Mouse (Mus musculus) limb, embryonic 14.5 days (tissue): ENCODE measurements around the gene Slc35e3. TPM values are rescaled to one million over a fixed set of nuclear protein-coding genes. Genes with fewer than 3 reads are reported as not detected.
A peak's percentile ranks its signal among the peaks of the same experiment; 100 is the strongest.

Experiments
- ATAC-seq: fragments of 200-750 bp; cut with Nextera tagmentation; 2 replicates; pipeline ENCODE4 v1.8.0; 2017; ENCODE audit warnings: low read depth, moderate number of reproducible peaks, moderate TSS enrichment; ENCODE audit not compliant: low FRiP score
- DNase-seq: peaks from one replicate; pipeline ENCODE4 v3.0.0-alpha.2; 2015; ENCODE audit warnings: low spot score
- H3K27ac ChIP-seq: fragments of 300-500 bp; sonication (generic); replicated peaks from 2 replicates; pipeline ENCODE4 v1.5.1; 2014; ENCODE audit warnings: low read depth, mild to moderate bottlenecking, low read length, moderate library complexity, mixed read lengths
- H3K27me3 ChIP-seq: fragments of 300-500 bp; sonication (generic); 2 replicates; pipeline ENCODE4 v1.6.1; 2014; ENCODE audit warnings: low read length, mixed read lengths; ENCODE audit not compliant: control insufficient read depth, insufficient read depth
- H3K36me3 ChIP-seq: fragments of 300-500 bp; sonication (generic); 2 replicates; pipeline ENCODE4 v1.6.1; 2014; ENCODE audit warnings: mild to moderate bottlenecking, low read length, moderate library complexity, mixed read lengths; ENCODE audit not compliant: control insufficient read depth, insufficient read depth
- H3K4me1 ChIP-seq: fragments of 300-500 bp; sonication (generic); 2 replicates; pipeline ENCODE4 v1.6.1; 2014; ENCODE audit warnings: antibody characterized with exemption, low read length, mixed read lengths; ENCODE audit not compliant: control insufficient read depth, insufficient read depth
- H3K4me2 ChIP-seq: fragments of 300-500 bp; sonication (generic); replicated peaks from 2 replicates; pipeline ENCODE4 v1.6.1; 2014; ENCODE audit warnings: low read depth, mild to moderate bottlenecking, low read length, moderate library complexity; ENCODE audit not compliant: severe bottlenecking
- H3K4me3 ChIP-seq: fragments of 300-500 bp; sonication (generic); replicated peaks from 2 replicates; pipeline ENCODE4 v1.5.1; 2014; ENCODE audit warnings: low read length
- H3K9ac ChIP-seq: fragments of 300-500 bp; sonication (generic); 2 replicates; pipeline ENCODE4 v1.6.1; 2014; ENCODE audit warnings: mild to moderate bottlenecking, low read depth, low read length, moderate library complexity; ENCODE audit not compliant: severe bottlenecking
- H3K9me3 ChIP-seq: fragments of 300-500 bp; sonication (generic); 2 replicates; pipeline ENCODE4 v1.6.1; 2016; ENCODE audit warnings: low read length; ENCODE audit not compliant: control insufficient read depth
- POLR2A ChIP-seq: fragments of 200-500 bp; IDR thresholded peaks from 2 replicates; pipeline ENCODE4 v1.8.0; 2012; ENCODE audit warnings: inconsistent platforms, mild to moderate bottlenecking, moderate library complexity, borderline replicate concordance; ENCODE audit not compliant: insufficient read depth, insufficient read length; ENCODE audit errors: extremely low read depth
- WGBS: fragments of 180-500 bp; shearing (Covaris S2); extraction: QIAGEN DNeasy Blood & Tissue Kit; methylation state at CpG from one replicate; pipeline ENCODE4 v1.1.7; 2014; 5-methylcytosine and 5-hydroxymethylcytosine counted together
- polyA plus RNA-seq, 2 experiments: library from polyadenylated mRNA; depleted of rRNA in 1 of 2; stranded (reverse) in 1 of 2; unstranded in 1 of 2; fragments of >200 nt; fragmentation: Nextera tagmentation in 1 of 2; extraction: Ambion mirVana in 1 of 2; gene quantifications; 2 replicates each; pipeline versions ENCODE4 v1.2.1 to v1.2.3; 2012 to 2014

Gene Slc35e3
- 36.2 and 43.8 TPM in 2 replicates for polyA plus RNA-seq (2012; rRNA removed)
- polyA plus RNA-seq (2014; fragmentation: Nextera tagmentation; extraction: Ambion mirVana): 21.7 and 26.7 TPM in 2 replicates

DNA sequence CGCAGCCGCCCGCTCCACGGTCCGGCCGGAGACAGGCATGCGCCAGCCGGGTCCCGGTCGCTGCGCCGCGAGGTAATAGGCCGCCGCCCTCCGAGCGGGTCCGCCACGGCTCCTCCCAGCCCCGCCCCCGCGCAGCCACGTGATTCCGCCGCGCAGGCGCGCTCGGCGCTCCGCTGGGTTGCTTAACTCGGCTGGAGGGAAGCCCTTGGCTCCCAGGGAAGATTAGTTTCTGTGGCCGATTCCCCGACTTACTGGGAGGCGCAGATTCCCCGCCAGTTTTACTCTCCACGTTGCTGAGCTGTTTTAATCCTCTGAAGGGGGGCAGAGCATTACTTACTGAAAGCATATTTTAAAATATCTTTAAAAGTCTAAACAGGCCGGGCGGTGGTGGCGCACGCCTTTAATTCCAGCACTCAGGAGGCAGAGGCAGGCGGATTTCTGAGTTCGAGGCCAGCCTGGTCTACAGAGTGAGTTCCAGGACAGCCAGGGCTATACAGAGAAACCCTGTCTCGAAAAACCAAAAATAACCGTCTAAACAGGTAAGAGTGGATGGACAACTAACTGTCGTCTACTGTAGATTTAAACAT lies at the start of gene Slc35e3:
Gene Slc35e3 (minus strand): TSS at position 69 of the 587 bp plus-strand sequence.
- Histone ChIP-seq H3K9me3 (no peaks in the 10 kb centered on the region), H3K4me1 (peaks cover 10% of the 10 kb centered on the region), H3K9ac (peak within 1 kb of the TSS; percentile 62), H3K4me2 (peak within 1 kb of the TSS; percentile 74), H3K4me3 (peak within 1 kb of the TSS; percentile 55), H3K27ac (peak within 1 kb of the TSS; percentile 83), H3K27me3 (no peaks in the 10 kb centered on the region), H3K36me3 (peaks cover 25% of the 10 kb centered on the region)
- 20% methylated on average over 33 of the region's 46 CpGs for WGBS
- no peak for TF ChIP-seq POLR2A
- peak; percentile 91 for DNase-seq
- ATAC-seq: peak; percentile 94

DNA sequence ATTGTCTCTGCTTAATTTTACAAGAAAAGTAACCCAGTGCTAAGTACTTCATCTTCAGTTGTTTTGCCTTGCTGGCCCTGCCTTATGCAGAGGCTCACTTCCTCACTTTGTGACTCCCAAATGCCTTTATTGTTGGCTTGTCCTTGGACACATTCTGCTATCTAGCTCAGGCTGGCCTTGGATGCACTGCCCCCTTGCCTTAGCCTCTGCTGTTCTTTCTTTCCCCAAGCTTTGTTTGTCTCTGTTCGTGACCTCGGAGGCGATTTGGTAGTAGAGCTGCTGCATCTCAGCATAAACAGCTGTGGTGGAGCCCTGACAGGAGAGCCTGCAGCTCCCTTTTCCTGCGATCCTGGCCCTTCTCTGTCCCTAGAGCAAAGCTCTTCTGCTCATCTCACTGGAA lies 49.0 kb upstream of the Slc35e3 start:
- H3K27ac ChIP-seq: no peak overlapping the region
- H3K27me3 ChIP-seq: no peaks in the 10 kb centered on the region
- no peak overlapping the region for H3K4me2 ChIP-seq
- no peak overlapping the region for H3K4me3 ChIP-seq
- peaks cover 11% of the 10 kb centered on the region; the same call in 1 of the 2 replicates for H3K4me1 ChIP-seq
- ATAC-seq: no peak
- no peak overlapping the region for H3K9ac ChIP-seq
- no peak for DNase-seq
- no peaks in the 10 kb centered on the region for H3K36me3 ChIP-seq
- H3K9me3 ChIP-seq: no peaks in the 10 kb centered on the region
- TF ChIP-seq POLR2A: no peak
- WGBS: 69% methylated on average over 4 of the region's 4 CpGs

DNA sequence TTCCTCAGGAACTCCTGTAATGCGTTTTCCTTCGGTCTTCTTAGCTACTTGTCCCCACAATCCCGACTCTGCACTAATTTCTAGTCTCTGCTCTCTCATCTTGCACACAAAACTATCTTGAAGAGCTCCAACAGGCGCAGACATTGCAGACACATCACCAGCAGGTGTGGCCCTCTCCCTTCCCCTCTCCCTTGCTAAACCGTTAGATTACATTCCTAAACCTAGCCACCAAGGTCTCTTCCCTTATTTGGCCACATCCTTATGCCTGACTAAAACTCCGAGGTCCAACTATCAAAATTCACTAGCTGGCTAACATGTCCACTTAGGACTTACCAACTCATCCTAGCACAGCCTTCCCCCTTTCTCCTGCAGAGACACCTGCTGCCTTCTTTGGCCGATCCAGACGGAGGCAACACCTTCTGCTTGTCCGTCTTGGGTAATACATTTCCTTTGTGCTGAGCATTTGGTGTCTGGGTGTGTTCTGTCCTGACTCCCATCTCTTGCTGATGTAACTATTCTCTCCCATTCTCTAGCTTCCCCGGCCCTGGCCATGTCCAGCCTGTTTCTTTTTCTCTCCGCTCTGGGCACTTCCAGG lies 47.4 kb upstream of the Slc35e3 start:
- H3K27ac ChIP-seq: no peak overlapping the region
- H3K36me3 ChIP-seq: no peaks in the 10 kb centered on the region
- no peaks in the 10 kb centered on the region for H3K27me3 ChIP-seq
- no peak for ATAC-seq
- TF ChIP-seq POLR2A: no peak
- DNase-seq: no peak
- H3K4me2 ChIP-seq: peak overlapping the region; percentile 51; the same call in 1 of the 2 replicates
- no peak overlapping the region for H3K9ac ChIP-seq
- no peaks in the 10 kb centered on the region for H3K9me3 ChIP-seq
- no peak overlapping the region; the same call in 1 of the 2 replicates for H3K4me3 ChIP-seq
- H3K4me1 ChIP-seq: peaks cover 8% of the 10 kb centered on the region; the same call in 1 of the 2 replicates
- WGBS: 74% methylated on average over 11 of the region's 11 CpGs

DNA sequence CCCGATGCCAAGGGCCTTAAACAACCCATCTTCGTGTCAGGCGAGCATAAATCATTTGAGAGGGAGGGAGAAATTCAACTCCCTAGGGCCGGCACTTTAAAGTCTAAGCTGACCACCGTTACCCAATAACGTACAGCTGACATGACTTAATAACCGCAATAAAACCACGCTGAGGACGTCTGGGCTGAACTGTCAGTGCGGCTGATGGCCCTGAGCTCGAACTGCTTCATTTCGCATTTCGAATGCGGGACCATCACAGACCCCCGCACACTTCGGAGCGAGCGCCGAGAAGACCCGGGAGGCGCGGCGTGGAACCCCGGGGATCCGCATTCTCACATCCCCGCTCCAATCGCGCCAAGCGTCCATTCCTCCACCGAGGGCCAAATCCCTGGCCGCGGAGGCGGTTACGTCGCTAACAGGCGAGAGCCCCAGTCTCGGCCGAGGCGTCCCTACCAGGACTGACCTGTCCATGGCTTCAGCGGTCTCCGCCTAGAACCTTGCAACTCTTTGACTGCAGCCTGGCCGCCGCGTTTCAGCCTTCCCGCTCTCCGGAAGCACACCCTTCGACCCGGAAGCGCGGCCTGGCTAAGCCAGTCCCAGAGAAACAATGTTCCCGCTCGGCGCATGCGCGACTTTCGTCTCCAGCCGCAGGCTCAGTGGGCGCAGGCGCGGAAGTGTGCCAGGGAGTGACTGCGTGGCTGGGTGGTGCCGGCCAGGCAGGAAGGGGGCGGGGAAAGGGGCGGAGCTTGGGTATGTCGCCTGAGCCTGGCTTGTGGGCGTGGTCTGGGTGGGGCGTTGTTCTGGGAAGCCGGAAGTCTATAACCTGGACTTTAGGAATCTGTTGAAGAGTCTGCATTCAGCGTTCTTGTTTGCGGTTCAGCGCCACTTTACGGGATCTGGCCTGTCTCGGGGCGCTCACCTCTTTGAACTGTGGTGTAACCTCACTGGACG lies 46.3 kb upstream of the Slc35e3 start, which contains the start of gene Nup107:
Gene Nup107 (minus strand): TSS at position 565 of the 951 bp plus-strand sequence.
- Histone ChIP-seq H3K4me3 (peak within 1 kb of the TSS; percentile 87), H3K4me2 (peak within 1 kb of the TSS; percentile 78), H3K27ac (peak within 1 kb of the TSS; percentile 74), H3K36me3 (peaks cover 6% of the 10 kb centered on the region), H3K27me3 (no peaks in the 10 kb centered on the region), H3K9ac (peak within 1 kb of the TSS; percentile 78), H3K4me1 (peaks cover 8% of the 10 kb centered on the region; the same call in 1 of the 2 replicates), H3K9me3 (no peaks in the 10 kb centered on the region)
- TF ChIP-seq POLR2A: peak; percentile 67; the same call in 1 of the 2 replicates
- DNase-seq: peak; percentile 99
- under 1% methylated on average over 75 of the region's 75 CpGs for WGBS
- peak; percentile 99 for ATAC-seq

- no peak for DNase-seq
- Histone ChIP-seq H3K36me3 (peaks cover 18% of the 10 kb centered on the region), H3K27me3 (no peaks in the 10 kb centered on the region), H3K4me1 (peaks cover 8% of the 10 kb centered on the region; the same call in 1 of the 2 replicates), H3K4me3 (no peak overlapping the region), H3K4me2 (peak overlapping the region; percentile 78), H3K9me3 (no peaks in the 10 kb centered on the region), H3K27ac (no peak overlapping the region), H3K9ac (no peak overlapping the region)
- no peak for ATAC-seq
- 85% methylated on average over 2 of the region's 2 CpGs for WGBS
- TF ChIP-seq POLR2A: no peak
Observed at GRCm38 (mm10) chr10:117791171-117791470, 45.0 kb upstream of the Slc35e3 start.
